Mouse (Mus musculus): ENCODE measurements around the gene Sec14l3. TPM values are rescaled to one million over a fixed set of nuclear protein-coding genes. Genes with fewer than 3 reads are reported as not detected.

Sec14l3 gene
- total and polyA plus RNA-seq, 3 experiments = not detected

GRCm38 (mm10) chr11:4043081-4043480, 21.6 kb upstream of the Sec14l3 start:
- H3K4me3 ChIP-seq (ENCODE audit: control insufficient read depth in 1 of 2, insufficient read depth in 1 of 2, low read depth in 2 of 2, low read length in 2 of 2) = no peak overlapping the region
- H3K27me3 ChIP-seq (ENCODE audit: control insufficient read depth in 1 of 2, insufficient read depth in 2 of 2, low read length in 2 of 2) = no peaks in the 10 kb centered on the region; a peak in 2 of 4 replicates
- H3K79me2 ChIP-seq (ENCODE audit: control insufficient read depth, insufficient read depth, low read length, poor library complexity) = no peaks in the 10 kb centered on the region
- H3K9ac ChIP-seq (ENCODE audit: control insufficient read depth, low read depth, low read length, poor library complexity, severe bottlenecking) = no peak overlapping the region
- H3K4me1 ChIP-seq (ENCODE audit: control insufficient read depth in 1 of 2, insufficient read depth in 2 of 2, low read length in 2 of 2) = no peaks in the 10 kb centered on the region
- no peak for TF ChIP-seq TBP (IDR thresholded peaks at IDR 0.05; ENCODE audit: low read depth, low read length)
- no peak for TF ChIP-seq MYC (IDR thresholded peaks at IDR 0.05; ENCODE audit: low read depth, low read length)
- TF ChIP-seq KAT2A (conservative IDR thresholded peaks at IDR 0.05; ENCODE audit: low read depth, low read length) = no peak
- TF ChIP-seq POLR2AphosphoS5 (IDR thresholded peaks at IDR 0.05; ENCODE audit: borderline replicate concordance, low read depth, low read length) = no peak
- TF ChIP-seq BHLHE40 (IDR thresholded peaks at IDR 0.05; ENCODE audit: borderline replicate concordance, low read depth, low read length) = no peak
- no peak for TF ChIP-seq CHD1 (IDR thresholded peaks at IDR 0.05; ENCODE audit: low read depth, low read length)
- no peak for TF ChIP-seq MAZ (IDR thresholded peaks at IDR 0.05; ENCODE audit: low read depth, low read length)
- no peak for TF ChIP-seq JUND (IDR thresholded peaks at IDR 0.05; ENCODE audit: low read depth, low read length)
- no peak for TF ChIP-seq USF2 (IDR thresholded peaks at IDR 0.05; ENCODE audit: borderline replicate concordance in 1 of 2, insufficient read depth in 1 of 2, low read depth in 1 of 2, low read length in 2 of 2)
- no peak for TF ChIP-seq NRF1 (IDR thresholded peaks at IDR 0.05; ENCODE audit: insufficient read depth, low read depth, low read length, poor library complexity, severe bottlenecking)
- DNase-seq (ENCODE audit: low read depth, low spot score) = no peak
- H3K36me3 ChIP-seq (ENCODE audit: control insufficient read depth in 1 of 2, insufficient read depth in 2 of 2, low read length in 2 of 2) = no peaks in the 10 kb centered on the region
- H3K27ac ChIP-seq (ENCODE audit: control insufficient read depth, low read depth, low read length) = no peak overlapping the region
- H3K9me3 ChIP-seq (replicated peaks; ENCODE audit: insufficient read depth, low read length) = no peaks in the 10 kb centered on the region

GRCm38 (mm10) chr11:4046526-4046925, 18.1 kb upstream of the Sec14l3 start:
- no peak for DNase-seq (ENCODE audit: low read depth, low spot score)
- H3K9ac ChIP-seq (ENCODE audit: control insufficient read depth, low read depth, low read length, poor library complexity, severe bottlenecking) = no peak overlapping the region
- TF ChIP-seq EP300 (IDR thresholded peaks at IDR 0.05; ENCODE audit: low read depth in 1 of 2, low read length in 2 of 2) = no peak
- no peak for TF ChIP-seq MAX (IDR thresholded peaks at IDR 0.05; ENCODE audit: low read length)
- no peak for TF ChIP-seq CHD2 (IDR thresholded peaks at IDR 0.05; ENCODE audit: low read length)
- no peak for TF ChIP-seq POLR2AphosphoS5 (IDR thresholded peaks at IDR 0.05; ENCODE audit: borderline replicate concordance, low read depth, low read length)
- no peak for TF ChIP-seq ELF1 (IDR thresholded peaks at IDR 0.05; ENCODE audit: low read depth, low read length)
- no peak for TF ChIP-seq TAL1 (IDR thresholded peaks at IDR 0.05; ENCODE audit: low read length)
- TF ChIP-seq E2F4 (IDR thresholded peaks at IDR 0.05; ENCODE audit: borderline replicate concordance, low read depth, low read length) = no peak
- no peak for TF ChIP-seq RAD21 (IDR thresholded peaks at IDR 0.05; ENCODE audit: low read depth, low read length)
- no peak for TF ChIP-seq UBTF (IDR thresholded peaks at IDR 0.05; ENCODE audit: borderline replicate concordance, insufficient read depth, low read depth, low read length)
- TF ChIP-seq ETS1 (IDR thresholded peaks at IDR 0.05; ENCODE audit: low read depth, low read length) = no peak
- TF ChIP-seq NRF1 (IDR thresholded peaks at IDR 0.05; ENCODE audit: insufficient read depth, low read depth, low read length, poor library complexity, severe bottlenecking) = no peak
- no peak for TF ChIP-seq MAFK (IDR thresholded peaks at IDR 0.05; ENCODE audit: borderline replicate concordance, low read depth, low read length)
- H3K4me3 ChIP-seq (ENCODE audit: control insufficient read depth in 1 of 2, insufficient read depth in 1 of 2, low read depth in 2 of 2, low read length in 2 of 2) = no peak overlapping the region
- H3K27ac ChIP-seq (ENCODE audit: control insufficient read depth, low read depth, low read length) = no peak overlapping the region
- no peaks in the 10 kb centered on the region for H3K9me3 ChIP-seq (replicated peaks; ENCODE audit: insufficient read depth, low read length)
- H3K79me2 ChIP-seq (ENCODE audit: control insufficient read depth, insufficient read depth, low read length, poor library complexity) = no peaks in the 10 kb centered on the region
- no peaks in the 10 kb centered on the region for H3K36me3 ChIP-seq (ENCODE audit: control insufficient read depth in 1 of 2, insufficient read depth in 2 of 2, low read length in 2 of 2)
- no peaks in the 10 kb centered on the region for H3K4me1 ChIP-seq (ENCODE audit: control insufficient read depth in 1 of 2, insufficient read depth in 2 of 2, low read length in 2 of 2)
- H3K27me3 ChIP-seq (ENCODE audit: control insufficient read depth in 1 of 2, insufficient read depth in 2 of 2, low read length in 2 of 2) = no peaks in the 10 kb centered on the region; a peak in 2 of 4 replicates
